Mouse (Mus musculus) cerebellum, adult 2 months (tissue): ENCODE measurements around the gene Bri3bp.

Experiments used
- CTCF ChIP-seq: fragments of 200-500 bp; IDR thresholded peaks from 2 replicates; pipeline ENCODE4 v1.5.1; 2011; ENCODE audit warnings: low read depth, mild to moderate bottlenecking, control low read depth, low read length, moderate library complexity, borderline replicate concordance; ENCODE audit not compliant: insufficient read depth
- POLR2A ChIP-seq: fragments of 200-500 bp; IDR thresholded peaks from 2 replicates; pipeline ENCODE4 v1.6.1; 2011; ENCODE audit warnings: low read length, control low read depth, borderline replicate concordance; ENCODE audit not compliant: insufficient read depth

DNA sequence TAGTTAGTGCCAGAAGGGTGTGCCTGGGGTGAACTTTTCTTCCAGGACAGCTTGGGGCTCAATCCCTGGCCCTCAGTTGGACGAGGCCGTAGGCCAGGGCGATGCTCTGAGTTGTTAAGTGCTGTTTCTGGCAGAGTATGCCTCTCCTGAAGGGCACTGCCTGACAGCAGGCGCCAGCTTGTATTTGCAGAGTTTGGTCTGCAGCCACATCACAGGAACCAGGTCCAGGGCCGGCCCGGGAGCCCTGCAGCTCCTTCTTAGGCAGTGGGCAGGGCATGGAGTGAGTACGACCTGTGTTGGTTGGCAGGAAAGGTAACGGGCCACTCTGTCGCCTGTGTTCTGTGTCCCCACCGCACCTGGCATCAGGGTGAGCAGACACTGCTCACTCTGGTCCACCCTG, 49.7 kb downstream of the Bri3bp start:
- TF ChIP-seq POLR2A: no peak
- no peak for TF ChIP-seq CTCF
